Mouse (Mus musculus): ENCODE results near the gene Mapt.

Mapt gene

DNA sequence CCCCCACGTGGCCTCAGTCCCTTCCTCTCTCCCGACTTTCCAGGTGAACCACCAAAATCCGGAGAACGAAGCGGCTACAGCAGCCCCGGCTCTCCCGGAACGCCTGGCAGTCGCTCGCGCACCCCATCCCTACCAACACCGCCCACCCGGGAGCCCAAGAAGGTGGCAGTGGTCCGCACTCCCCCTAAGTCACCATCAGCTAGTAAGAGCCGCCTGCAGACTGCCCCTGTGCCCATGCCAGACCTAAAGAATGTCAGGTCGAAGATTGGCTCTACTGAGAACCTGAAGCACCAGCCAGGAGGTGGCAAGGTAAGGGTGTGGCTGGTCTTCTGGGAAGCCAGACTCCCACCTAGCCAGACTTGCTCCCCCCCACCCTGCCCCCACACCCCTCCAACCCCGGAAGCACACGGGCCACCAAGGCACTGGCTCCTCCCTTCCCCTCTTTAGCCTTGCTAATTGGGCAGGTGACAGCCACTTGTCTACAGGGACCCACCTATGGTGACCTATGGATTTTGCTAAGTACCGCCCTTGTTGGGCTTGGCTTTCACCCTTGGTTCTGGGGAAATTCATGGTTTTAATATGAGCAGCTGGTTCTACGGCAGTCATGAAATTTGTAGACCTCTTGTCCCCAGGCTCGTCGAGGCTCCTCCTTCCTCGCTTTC is 79.2 kb downstream of the Mapt start:
- in situ Hi-C loops (cut with MboI, MseI): loop anchor here in 1 of 2 experiments (5.0 to 10.0 kb wide), 2 partner anchors 142 to 814 kb away; partner anchors contain the start of gene Mettl2

DNA sequence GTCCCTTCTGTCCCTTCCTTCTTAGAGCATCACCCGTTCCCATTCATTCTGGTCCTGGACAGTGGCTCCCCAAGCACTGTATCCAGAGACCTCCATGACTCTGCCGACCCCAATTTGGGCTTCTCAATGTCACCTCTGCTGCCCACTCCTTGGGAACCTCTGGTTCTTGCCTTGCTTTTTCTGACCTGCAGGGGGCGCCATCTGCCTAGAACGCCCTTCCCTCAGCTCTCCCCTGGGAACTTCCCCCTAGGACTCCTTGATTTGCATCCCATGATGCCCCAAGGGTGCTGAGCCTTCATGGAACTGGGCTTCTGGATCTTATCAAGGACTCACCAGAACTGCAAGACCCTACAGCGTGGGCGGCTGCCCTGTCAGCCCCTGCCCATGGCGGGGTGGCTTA is 80.5 kb downstream of the Mapt start:
- in situ Hi-C loops (cut with MboI, MseI): loop anchor here in 1 of 2 experiments (5.0 to 10.0 kb wide), 2 partner anchors 141 to 813 kb away; partner anchors contain the start of gene Mettl2

DNA sequence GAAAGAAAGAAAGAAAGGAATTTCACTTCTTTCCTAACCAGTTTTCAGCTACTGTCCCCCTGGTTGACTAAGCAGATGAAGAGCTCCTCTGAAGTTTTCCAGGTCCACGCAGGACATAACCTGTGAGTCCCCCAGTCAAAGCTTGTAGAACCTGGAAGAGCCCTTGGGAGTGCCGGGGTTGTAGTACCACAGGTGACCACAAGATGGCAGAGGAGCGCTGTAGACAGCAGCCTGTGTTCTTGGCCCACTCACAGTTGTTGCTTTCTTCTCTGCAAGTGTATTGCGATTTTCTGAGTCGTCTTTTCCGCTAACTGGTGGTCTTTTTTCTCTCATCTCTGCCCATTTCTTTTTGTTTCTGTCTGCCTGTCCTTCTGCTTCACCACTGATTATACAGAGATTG is 84.5 kb downstream of the Mapt start:
- in situ Hi-C loops (cut with MboI, MseI): loop anchor here in 1 of 2 experiments (10.0 kb wide), 1 partner anchor 809 kb away; the partner anchor contains the start of gene Mettl2

DNA sequence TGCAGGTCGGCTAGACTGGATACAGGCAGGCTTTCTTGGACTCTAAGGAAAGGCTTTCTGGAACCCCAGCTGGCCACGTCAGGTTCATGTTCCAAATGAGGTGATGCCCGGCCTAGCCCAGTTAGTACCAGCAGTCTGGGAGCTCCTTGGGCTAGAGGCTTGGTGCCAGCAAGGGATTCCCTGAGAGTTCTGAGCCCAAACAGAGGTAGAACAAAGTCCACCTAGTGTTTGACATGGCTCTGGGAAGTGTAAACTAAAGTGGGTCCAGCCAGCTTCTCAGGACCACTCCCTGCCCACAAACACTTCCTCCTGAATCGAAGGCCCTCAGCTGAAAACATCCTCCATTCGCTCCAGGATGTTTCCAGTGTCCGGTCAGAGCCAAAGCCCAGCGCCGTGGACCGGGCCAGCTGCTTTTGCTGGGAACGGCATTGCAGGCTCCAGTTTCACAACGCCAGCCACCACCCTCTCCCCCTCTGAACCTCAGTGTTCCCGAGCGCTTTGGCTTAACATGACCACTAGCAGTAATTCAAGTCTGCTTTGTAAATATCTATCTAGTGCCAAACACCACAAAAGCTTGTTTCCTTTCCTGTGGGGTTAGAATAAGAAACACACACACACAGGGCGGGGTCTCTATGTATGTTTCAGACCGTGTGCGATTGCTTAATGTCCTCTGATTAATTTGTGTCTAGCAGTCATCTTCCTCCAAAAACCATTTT is 85.7 kb downstream of the Mapt start:
- in situ Hi-C loops (cut with MboI, MseI): loop anchor here in 1 of 2 experiments (10.0 kb wide), 1 partner anchor 808 kb away; the partner anchor contains the start of gene Mettl2

DNA sequence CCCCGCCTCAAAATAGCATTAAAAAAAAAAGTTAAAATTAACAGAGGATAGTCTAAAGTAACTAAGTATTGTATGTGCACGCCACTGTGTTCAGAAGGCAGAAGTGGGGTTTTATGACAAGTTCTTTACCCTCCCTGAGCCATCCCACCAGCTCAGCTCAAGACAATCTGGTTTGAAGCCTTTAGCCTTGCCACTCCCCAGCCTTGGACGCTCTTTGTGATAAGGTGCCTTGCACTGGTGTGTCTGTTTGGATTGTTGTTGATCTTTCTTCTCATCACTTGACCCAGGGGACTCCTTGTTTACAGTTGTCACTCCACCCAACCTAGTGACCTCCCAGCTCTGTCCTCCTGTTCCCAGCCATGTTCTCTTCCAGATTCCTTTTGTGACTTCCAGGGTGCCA is 86.4 kb downstream of the Mapt start:
- in situ Hi-C loops (cut with MboI, MseI): loop anchor here in 1 of 2 experiments (10.0 kb wide), 1 partner anchor 807 kb away; the partner anchor contains the start of gene Mettl2

DNA sequence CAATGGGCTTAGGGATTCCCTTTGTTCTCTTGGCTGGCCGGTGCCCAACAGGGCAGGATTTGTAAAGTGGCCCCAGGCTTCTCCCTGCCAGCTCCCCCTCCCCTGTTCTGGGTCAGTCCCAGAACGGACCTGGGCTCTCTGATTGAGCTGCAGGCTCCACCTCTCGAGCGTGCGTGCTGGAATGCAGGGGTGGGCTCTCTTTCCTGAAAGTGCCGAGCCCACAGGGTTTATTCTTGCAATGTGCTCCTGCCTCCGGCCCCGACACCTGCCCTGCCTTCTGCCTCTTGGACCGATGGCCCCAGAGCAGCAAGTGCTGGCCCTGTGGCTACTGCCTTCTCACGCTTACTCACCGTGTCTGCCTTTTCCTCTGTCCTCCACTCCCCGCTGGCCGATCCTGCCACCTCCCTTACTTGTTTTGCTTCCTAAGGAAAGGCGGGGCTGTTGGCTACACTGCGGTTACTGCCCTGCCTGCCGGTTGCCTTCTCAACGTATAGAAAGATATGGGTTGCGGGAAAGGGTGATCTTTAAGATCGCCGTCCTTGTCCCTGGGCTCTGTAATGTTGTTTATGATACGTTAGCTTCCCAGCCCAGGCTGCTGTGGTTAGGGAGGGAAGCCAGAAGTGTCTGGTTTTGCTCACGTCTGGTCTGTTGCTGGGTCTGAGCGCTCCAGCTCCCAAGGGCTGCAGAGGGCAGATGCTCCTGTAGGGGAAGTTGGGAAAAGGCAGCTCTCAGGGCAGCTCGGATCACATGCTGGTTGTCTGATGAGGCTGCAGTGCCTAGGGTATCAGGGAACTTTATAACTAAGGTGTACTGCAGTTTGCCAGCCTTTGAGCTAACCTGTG is 88.0 kb downstream of the Mapt start:
- in situ Hi-C loops (cut with MboI, MseI): loop anchor here in 1 of 2 experiments (10.0 kb wide), 1 partner anchor 806 kb away; the partner anchor contains the start of gene Mettl2

DNA sequence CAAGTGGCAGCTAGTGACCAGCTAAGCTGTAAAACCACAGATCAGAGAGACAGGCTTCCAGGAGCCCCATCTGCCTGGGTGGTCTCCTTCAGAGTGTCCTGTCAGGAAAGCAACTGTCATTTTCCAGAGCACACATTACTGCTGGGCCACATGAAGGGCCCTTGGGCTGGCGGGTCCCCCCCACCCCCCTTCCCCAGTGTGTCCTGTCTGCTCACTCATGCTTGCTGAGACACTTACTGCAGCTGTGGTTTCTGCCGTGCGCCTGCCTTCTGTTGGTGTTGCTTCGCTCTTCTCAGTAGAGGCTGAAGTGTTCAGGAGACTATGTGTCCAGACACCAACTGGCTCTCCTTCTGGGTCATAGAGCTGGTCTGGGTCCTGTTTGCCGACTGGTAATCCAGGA is 89.3 kb downstream of the Mapt start:
- in situ Hi-C loops (cut with MboI, MseI): no loop called here

DNA sequence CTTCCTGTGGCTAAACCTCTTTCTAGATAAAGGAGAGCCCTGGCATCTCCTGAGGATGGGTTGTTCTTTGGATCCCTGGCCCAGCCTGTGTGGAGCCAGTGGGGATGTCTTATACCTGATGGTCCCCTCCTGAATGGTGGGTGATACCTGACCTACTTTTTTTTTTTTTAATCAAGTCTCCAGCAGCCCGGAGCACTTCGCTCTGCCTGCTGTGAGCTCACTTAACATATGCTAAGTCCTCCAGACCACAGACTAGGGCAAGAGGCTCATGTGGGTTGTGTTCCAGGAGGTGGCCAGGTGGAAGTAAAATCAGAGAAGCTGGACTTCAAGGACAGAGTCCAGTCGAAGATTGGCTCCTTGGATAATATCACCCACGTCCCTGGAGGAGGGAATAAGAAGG is 91.0 kb downstream of the Mapt start:
- in situ Hi-C loops (cut with MboI, MseI): no loop called here

DNA sequence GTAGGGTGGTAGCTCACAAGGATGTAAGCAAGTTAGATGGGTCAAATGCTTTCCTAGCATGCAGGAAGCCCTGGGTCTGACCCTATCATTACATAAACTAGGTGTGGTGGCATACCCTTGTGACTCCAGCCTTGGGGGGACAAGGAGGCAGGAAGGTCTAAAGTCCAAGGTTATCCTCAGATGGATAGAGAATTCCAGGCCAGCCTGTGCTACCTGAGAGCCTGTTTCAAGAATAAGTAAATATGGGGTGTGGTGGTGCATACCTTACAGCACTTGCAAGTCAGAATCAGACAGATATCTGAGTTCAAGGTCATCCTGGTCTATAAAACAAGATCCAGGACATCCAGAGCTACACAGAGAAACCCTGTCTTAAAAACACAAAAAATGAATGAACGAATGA is 96.3 kb downstream of the Mapt start:
- in situ Hi-C loops (cut with MboI, MseI): no loop called here

DNA sequence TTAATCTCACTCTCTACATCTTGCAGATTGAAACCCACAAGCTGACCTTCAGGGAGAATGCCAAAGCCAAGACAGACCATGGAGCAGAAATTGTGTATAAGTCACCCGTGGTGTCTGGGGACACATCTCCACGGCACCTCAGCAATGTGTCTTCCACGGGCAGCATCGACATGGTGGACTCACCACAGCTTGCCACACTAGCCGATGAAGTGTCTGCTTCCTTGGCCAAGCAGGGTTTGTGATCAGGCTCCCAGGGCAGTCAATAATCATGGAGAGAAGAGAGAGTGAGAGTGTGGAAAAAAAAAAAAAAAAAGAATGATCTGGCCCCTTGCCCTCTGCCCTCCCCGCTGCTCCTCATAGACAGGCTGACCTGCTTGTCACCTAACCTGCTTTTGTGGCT is 96.8 kb downstream of the Mapt start:
- in situ Hi-C loops (cut with MboI, MseI): no loop called here

DNA sequence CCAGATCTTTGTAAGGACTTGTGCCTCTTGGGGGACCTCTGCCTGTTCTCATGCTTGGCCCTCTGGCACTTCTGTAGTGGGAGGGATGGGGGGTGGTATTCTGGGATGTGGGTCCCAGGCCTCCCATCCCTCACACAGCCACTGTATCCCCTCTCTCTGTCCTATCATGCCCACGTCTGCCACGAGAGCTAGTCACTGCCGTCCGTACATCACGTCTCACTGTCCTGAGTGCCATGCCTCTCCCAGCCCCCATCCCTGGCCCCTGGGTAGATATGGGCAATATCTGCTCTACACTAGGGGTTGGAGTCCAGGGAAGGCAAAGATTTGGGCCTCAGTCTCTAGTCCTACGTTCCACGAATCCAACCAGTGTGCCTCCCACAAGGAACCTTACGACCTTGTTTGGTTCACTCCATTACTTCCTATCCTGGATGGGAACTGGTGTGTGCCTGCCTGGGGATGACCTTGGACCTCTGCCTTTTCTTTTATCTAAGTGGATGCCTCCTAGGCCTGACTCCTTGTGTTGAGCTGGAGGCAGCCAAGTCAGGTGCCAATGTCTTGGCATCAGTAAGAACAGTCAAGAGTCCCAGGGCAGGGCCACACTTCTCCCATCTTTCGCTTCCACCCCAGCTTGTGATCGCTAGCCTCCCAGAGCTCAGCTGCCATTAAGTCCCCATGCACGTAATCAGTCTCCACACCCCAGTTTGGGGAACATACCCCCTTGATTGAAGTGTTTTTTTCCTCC is 98.2 kb downstream of the Mapt start:
- in situ Hi-C loops (cut with MboI, MseI): no loop called here

DNA sequence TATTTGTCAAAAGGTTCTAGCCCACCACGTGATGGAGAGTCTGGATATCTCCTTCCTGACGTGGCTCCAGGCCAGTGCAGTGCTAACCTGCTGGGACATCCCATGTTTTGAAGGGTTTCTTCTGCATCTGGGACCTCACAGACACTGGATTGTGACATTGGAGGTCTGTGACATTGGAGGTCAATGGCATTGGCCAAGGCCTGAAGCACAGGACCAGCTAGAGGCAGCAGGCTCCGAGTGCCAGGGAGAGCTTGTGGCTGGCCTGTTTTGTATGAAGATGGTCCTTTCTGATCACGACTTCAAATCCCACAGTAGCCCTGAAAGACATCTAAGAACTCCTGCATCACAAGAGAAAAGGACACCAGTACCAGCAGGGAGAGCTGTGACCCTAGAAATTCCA is 99.0 kb downstream of the Mapt start:
- in situ Hi-C loops (cut with MboI, MseI): no loop called here

DNA sequence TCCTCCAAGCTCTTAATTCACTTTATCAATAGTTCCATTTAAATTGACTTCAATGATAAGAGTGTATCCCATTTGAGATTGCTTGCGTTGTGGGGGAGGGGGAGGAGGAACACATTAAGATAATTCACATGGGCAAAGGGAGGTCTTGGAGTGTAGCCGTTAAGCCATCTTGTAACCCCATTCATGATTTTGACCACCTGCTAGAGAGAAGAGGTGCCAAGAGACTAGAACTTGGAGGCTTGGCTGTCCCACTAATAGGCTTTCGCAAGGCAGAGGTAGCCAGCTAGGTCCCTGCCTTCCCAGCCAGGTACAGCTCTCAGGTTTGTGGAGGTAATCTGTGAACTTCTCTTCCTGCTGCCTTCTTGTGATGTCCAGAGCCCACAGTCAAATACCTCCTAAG is 100.0 kb downstream of the Mapt start:
- in situ Hi-C loops (cut with MboI, MseI): no loop called here

DNA sequence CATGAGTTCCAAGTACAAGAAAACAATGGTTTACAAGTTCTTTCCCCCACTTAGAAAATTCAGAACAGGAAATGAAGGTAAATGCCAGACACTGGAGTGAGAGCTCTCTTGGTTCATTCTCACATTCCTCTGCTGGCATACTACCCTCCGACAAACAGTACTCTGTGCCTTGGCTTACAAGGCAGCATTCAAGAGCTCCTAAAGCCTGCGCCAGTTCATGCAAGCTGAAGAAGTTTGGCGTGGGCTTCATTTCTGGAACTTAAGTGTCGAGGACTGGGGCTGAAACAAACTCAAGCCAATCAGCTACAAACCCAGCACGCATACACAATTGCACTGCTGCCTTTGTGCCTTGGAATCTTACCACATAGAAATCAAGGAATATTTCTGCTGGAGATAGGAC is 100.9 kb downstream of the Mapt start:
- in situ Hi-C loops (cut with MboI, MseI): no loop called here

DNA sequence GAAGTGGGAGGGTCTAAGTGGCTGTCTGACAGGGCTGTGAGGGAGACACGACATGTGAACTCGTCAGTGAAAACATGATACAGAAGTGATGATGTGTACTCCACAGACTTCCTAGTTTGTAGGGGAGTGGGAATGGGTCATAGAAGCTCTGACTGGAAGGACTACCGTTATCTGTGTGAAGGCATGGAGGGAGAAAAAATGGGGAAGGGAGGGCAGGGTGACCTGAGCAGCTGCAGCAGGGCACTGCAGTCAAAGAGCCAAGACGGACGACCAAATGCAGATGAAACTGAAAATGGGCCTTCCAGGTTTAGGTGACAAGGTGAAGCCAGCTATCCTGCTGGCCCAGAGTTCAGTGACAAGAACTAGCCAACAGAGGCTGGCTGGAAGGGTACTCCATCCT is 102.9 kb downstream of the Mapt start:
- in situ Hi-C loops (cut with MboI, MseI): no loop called here

DNA sequence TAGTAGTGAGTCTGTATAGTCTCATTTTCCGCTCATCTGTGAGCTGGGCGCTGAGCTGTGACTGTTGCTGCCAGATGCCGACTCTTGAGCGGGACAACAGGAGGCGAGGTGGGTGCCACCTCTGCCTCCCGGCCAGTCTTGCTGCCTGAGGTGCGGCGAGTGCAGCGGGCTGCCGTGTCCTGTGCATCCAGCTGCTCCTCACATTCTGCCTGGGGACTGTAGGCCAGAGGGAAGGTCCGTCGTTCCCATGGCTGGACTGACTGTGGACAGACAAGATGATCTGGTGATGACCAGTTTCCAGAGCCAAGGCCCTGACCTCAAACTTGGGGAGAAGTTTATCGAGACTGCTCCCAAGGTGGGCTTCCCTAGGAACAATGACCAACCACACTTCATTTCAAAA is 103.8 kb downstream of the Mapt start:
- in situ Hi-C loops (cut with MboI, MseI): no loop called here

DNA sequence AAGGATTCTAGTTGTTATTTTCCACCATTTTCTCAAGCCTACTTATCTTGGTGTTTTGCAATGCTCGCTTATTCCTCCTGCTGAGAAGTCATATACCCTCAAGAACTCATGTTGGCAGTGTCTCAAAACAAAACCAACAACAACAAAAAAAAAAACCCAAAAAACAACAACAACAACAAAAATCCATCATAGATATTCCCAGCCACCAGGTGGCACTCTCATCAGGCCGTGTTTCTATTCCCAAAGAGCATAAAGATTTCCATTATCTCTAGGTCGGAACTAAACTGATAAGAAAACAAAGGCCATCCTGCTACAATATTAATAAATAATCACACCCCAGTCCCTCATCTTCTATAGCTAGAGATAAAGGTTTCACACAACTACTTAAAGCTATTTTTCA is 115.7 kb downstream of the Mapt start:
- in situ Hi-C loops (cut with MboI, MseI): no loop called here

DNA sequence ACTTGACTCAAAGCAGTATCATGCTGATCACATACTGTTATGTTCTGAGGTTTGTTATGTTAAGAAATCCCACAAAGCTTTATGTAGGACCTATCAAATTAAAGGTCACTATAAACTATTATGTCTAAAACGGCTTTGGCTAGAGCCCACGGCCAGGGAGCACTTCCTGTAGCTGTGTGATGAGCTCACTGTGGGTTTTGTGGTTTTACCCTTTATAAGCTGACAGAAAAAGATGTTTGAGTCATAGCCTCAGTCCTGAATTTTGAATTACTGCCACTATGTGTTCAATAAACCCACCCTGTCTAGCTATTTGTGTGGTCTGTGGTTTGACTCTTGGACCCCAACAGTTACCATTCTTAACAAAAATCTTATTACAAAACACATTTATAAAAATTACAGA is 130.6 kb downstream of the Mapt start:
- in situ Hi-C loops (cut with MboI, MseI): loop anchor here in 1 of 2 experiments (5.0 kb wide), 1 partner anchor 394 kb away; the partner anchor contains the start of gene Arf2

DNA sequence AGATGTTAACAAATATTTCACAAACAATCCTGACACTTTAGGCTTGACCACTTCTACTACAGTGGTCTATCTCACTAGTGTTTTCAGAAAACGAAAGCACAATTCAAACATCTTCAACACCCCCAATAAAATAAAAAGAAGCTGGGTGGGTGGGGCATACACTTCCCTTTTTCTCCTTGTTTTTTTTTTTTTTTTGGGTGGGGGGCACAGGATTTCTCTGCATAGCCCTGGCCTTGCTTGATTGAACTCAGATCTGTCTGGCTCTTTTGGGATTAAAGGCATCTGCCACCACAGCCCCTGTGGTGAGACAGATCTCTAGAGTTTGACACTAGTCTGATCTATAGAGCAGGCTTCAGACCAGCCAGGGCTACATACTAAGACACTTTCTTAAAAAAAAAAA is 131.5 kb downstream of the Mapt start:
- in situ Hi-C loops (cut with MboI, MseI): loop anchor here in 1 of 2 experiments (5.0 kb wide), 1 partner anchor 395 kb away; the partner anchor contains the start of gene Arf2

DNA sequence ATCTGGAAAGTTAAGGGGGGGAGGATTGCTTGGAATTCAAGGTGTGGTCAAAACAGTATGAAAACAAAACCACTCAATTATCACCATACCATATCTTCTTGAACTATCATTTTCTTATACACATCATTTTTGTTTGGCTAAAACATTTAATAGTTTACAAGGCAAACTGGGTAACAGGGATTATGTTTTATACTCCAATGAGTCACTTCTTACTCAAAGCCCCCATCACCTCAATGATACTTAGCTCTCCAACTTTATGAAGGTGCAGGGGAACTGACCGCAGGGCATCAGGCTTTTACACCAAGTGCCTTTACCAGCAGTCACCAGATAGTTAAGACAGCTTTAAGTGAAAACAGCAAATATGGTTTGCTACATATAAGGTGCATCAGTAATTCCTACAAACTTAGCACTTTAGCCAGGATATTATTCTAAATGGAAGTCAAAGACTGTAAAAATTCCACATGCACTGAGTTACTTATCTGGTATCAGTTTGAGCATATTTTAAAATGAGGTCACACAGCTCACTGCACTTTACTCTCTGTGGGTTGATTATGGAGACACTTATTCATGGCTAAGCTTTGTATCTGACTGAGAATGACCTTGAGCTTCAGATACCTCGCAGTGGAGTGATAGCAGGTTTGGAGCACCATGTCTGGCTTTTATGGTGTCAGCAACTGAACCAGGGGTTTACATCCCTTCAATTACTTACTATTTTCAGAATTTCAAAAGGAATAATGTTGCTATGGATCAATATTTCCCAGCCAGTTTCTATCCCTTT is 132.8 kb downstream of the Mapt start:
- in situ Hi-C loops (cut with MboI, MseI): loop anchor here in 1 of 2 experiments (5.0 kb wide), 1 partner anchor 397 kb away; the partner anchor contains the start of gene Arf2

All from T-helper 17 cell (primary cell).